Mouse (Mus musculus): ENCODE data around the gene Polr2a. TPM values are rescaled to one million over a fixed set of nuclear protein-coding genes. Genes with fewer than 3 reads are reported as not detected.
A peak's percentile ranks its signal among the peaks of the same experiment; 100 is the strongest.

The Polr2a gene
- polyA plus RNA-seq (2015; fragmentation: Nextera tagmentation; extraction: Ambion mirVana) = 13.3 and 14.0 TPM in 2 replicates

- peak; percentile 13; the same call in 1 of the 2 replicates for TF ChIP-seq CTCF (IDR thresholded peaks at IDR 0.05; ENCODE audit: low read depth)
- H3K4me1 ChIP-seq (replicated peaks; ENCODE audit: control insufficient read depth, insufficient read depth, low read length) = peaks cover 9% of the 10 kb centered on the region; the same call in 1 of the 2 replicates
- H3K4me3 ChIP-seq (ENCODE audit: low read depth, low read length) = peak within 1 kb of the TSS; percentile 56
- H3K27ac ChIP-seq (ENCODE audit: low read depth, low read length) = peak within 1 kb of the TSS; percentile 96
- peak; percentile 96 for ATAC-seq
- under 1% methylated on average over 36 of the region's 36 CpGs for WGBS
- H3K9me3 ChIP-seq (ENCODE audit: control insufficient read depth) = no peaks in the 10 kb centered on the region
- H3K36me3 ChIP-seq (ENCODE audit: control insufficient read depth, insufficient read depth) = no peaks in the 10 kb centered on the region
- H3K27me3 ChIP-seq (replicated peaks; ENCODE audit: control insufficient read depth, insufficient read depth, low read length) = no peaks in the 10 kb centered on the region
- H3K9ac ChIP-seq (ENCODE audit: low read depth, low read length) = peak within 1 kb of the TSS; percentile 79
- peak within 1 kb of the TSS; percentile 71 for H3K4me2 ChIP-seq (replicated peaks; ENCODE audit: low read depth)
Measured at GRCm38 (mm10) chr11:69758478-69758970, at the start of gene Polr2a. Polr2a (minus strand) TSS chr11:69758637.

GRCm38 (mm10) chr11:69807641-69808040 lies 49.2 kb upstream of the Polr2a start:
- no peaks in the 10 kb centered on the region for H3K36me3 ChIP-seq (ENCODE audit: control insufficient read depth, insufficient read depth)
- H3K4me2 ChIP-seq (replicated peaks; ENCODE audit: low read depth) = no peak overlapping the region
- ATAC-seq = no peak
- H3K4me3 ChIP-seq (ENCODE audit: low read depth, low read length) = no peak overlapping the region
- no peak overlapping the region for H3K9ac ChIP-seq (ENCODE audit: low read depth, low read length)
- H3K27ac ChIP-seq (ENCODE audit: low read depth, low read length) = no peak overlapping the region
- 55% methylated on average over 2 of the region's 2 CpGs for WGBS
- no peak for TF ChIP-seq CTCF (IDR thresholded peaks at IDR 0.05; ENCODE audit: low read depth)
- no peaks in the 10 kb centered on the region for H3K4me1 ChIP-seq (replicated peaks; ENCODE audit: control insufficient read depth, insufficient read depth, low read length)
- H3K9me3 ChIP-seq (ENCODE audit: control insufficient read depth) = no peaks in the 10 kb centered on the region
- no peaks in the 10 kb centered on the region for H3K27me3 ChIP-seq (replicated peaks; ENCODE audit: control insufficient read depth, insufficient read depth, low read length)

- Histone ChIP-seq H3K4me2 (replicated peaks; ENCODE audit: low read depth) (no peak overlapping the region), H3K4me3 (ENCODE audit: low read depth, low read length) (no peak overlapping the region), H3K9me3 (ENCODE audit: control insufficient read depth) (no peaks in the 10 kb centered on the region), H3K27me3 (replicated peaks; ENCODE audit: control insufficient read depth, insufficient read depth, low read length) (0 out of 2 replicates have a peak, but pooled peaks cover 2% of the 10 kb centered on the region), H3K9ac (ENCODE audit: low read depth, low read length) (no peak overlapping the region), H3K27ac (ENCODE audit: low read depth, low read length) (no peak overlapping the region), H3K4me1 (replicated peaks; ENCODE audit: control insufficient read depth, insufficient read depth, low read length) (peaks cover 4% of the 10 kb centered on the region; the same call in 1 of the 2 replicates), H3K36me3 (ENCODE audit: control insufficient read depth, insufficient read depth) (no peaks in the 10 kb centered on the region)
- no peak for ATAC-seq
- WGBS = 83% methylated on average over 4 of the region's 4 CpGs
- peak; percentile 39 for TF ChIP-seq CTCF (IDR thresholded peaks at IDR 0.05; ENCODE audit: low read depth)
Measured at GRCm38 (mm10) chr11:69806378-69806777, 47.9 kb upstream of the Polr2a start.

DNA sequence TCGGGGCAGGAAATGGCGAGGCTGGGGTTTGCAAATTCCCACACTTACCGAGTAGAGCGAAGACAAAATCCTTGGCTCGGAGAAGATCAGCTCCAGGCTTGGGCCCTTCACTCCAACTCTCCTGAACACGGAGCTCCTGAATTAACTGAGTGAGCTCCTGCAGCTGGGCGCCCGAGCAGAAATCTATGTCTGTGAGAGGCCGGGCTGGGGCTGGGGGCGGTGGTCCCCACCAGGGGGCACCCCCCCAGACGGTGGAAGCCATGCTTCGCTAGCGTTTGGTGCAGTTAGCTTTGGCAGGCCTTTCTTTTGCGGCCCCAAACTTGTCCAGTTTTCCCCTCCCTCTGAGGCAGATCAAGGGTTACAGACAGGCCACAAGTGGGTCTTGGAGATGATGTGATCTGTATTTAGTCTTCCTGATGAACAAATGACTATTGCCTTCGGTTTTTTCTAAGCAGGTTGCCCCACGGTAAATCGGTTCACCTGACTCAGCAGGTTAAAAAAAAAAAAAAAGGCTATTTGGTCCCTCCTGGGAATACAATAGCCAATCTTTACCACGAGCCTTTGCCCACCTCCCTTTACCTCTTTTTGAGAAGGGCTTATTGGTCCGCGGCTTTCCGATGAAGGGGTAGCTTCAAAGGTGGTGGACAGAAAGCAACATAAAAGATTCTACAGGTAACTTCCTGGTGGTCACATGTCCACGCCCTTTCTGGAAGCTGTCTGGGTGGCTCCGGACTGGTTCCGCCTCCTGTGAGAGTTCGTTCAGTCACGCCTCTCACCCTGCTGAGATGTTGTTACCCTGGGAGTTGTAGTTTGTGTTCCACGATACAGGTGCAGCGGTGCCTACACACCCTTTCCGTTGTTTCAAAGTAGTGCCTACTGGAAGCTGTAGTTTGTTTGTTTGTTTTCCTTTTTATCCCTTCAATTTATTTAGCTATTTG lies 46.8 kb upstream of the Polr2a start, which contains the start of gene Tmem102:
Tmem102 (minus strand) TSS at position 653 of the 938 bp plus-strand sequence.
- H3K9me3 ChIP-seq (ENCODE audit: control insufficient read depth) = no peaks in the 10 kb centered on the region
- H3K27ac ChIP-seq (ENCODE audit: low read depth, low read length) = peak within 1 kb of the TSS; percentile 55
- peak within 1 kb of the TSS; percentile 55 for H3K4me3 ChIP-seq (ENCODE audit: low read depth, low read length)
- peak; percentile 24; the same call in 1 of the 2 replicates for TF ChIP-seq CTCF (IDR thresholded peaks at IDR 0.05; ENCODE audit: low read depth)
- peak within 1 kb of the TSS; percentile 90 for H3K4me2 ChIP-seq (replicated peaks; ENCODE audit: low read depth)
- WGBS = 12% methylated on average over 29 of the region's 29 CpGs
- peak within 1 kb of the TSS; percentile 46 for H3K9ac ChIP-seq (ENCODE audit: low read depth, low read length)
- peaks cover 12% of the 10 kb centered on the region; the same call in 1 of the 2 replicates for H3K27me3 ChIP-seq (replicated peaks; ENCODE audit: control insufficient read depth, insufficient read depth, low read length)
- H3K4me1 ChIP-seq (replicated peaks; ENCODE audit: control insufficient read depth, insufficient read depth, low read length) = peaks cover 13% of the 10 kb centered on the region; the same call in 1 of the 2 replicates
- no peaks in the 10 kb centered on the region for H3K36me3 ChIP-seq (ENCODE audit: control insufficient read depth, insufficient read depth)
- ATAC-seq = peak; percentile 64

DNA sequence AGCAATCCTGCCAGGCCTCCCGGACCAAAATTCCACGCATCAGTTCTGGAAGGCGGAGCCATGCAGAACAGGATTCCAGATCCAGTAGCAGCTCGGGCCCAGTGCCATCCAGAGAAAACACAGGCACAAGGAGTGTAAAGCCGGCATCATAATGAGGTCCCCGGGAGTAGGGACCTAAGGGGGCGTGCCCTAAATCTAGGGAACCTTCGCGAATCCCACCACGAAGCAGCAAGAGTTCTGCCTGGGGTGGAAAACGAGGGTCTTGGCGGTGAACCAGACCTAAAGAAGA lies 46.2 kb upstream of the Polr2a start:
- no peak for ATAC-seq
- peak overlapping the region; percentile 38 for H3K9ac ChIP-seq (ENCODE audit: low read depth, low read length)
- WGBS = 9% methylated on average over 12 of the region's 12 CpGs
- H3K4me2 ChIP-seq (replicated peaks; ENCODE audit: low read depth) = peak overlapping the region; percentile 90
- no peaks in the 10 kb centered on the region for H3K9me3 ChIP-seq (ENCODE audit: control insufficient read depth)
- no peaks in the 10 kb centered on the region for H3K36me3 ChIP-seq (ENCODE audit: control insufficient read depth, insufficient read depth)
- H3K4me3 ChIP-seq (ENCODE audit: low read depth, low read length) = peak overlapping the region; percentile 55
- TF ChIP-seq CTCF (IDR thresholded peaks at IDR 0.05; ENCODE audit: low read depth) = no peak
- H3K27ac ChIP-seq (ENCODE audit: low read depth, low read length) = peak overlapping the region; percentile 55
- H3K4me1 ChIP-seq (replicated peaks; ENCODE audit: control insufficient read depth, insufficient read depth, low read length) = peaks cover 13% of the 10 kb centered on the region; the same call in 1 of the 2 replicates
- H3K27me3 ChIP-seq (replicated peaks; ENCODE audit: control insufficient read depth, insufficient read depth, low read length) = peaks cover 13% of the 10 kb centered on the region; the same call in 1 of the 2 replicates

Data from intestine, postnatal 0 days (tissue).